Mouse (Mus musculus): Measurements from ENCODE around the gene Abcb8.

DNA sequence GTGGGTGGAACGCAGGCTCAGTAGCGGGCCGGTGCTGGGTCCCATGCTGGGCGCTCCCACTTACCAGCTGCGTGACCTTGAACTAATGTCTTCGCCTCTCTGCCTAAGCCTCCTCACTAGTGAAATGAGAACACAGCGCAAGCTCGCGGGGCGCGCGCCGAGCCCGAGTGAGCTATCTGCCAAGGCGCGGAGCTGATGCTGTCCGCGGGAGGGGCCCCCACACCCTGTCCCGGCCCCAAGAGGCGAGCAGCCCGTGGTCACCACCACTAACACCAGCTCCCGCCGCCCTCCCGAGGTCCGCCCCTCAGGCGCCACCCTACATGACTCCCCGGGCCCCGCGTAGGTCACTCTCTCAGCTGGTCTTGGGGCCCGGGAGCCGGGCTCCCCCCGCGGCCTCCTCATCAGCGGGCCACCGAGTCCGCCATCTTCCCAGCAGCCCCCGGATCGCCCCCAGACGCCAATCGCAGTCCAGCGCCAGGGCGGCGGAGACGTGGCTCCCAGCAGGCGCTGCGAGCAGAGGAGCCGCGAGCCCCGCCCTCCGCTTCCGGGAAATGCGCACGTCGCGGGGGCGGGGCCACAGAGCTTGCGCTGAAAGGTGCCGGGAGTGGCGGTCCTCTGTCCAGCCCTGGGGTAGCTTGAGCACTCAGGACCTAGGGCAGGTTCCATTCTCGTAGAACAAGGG lies 51.4 kb downstream of the Abcb8 start, which contains the start of gene Fastk:
- TF ChIP-seq CTCF (IDR thresholded peaks at IDR 0.05), result no peak
- TF ChIP-seq EP300 (IDR thresholded peaks at IDR 0.05; ENCODE audit: insufficient read depth, low read depth, low read length), result peak; percentile 69

Measured in heart, adult 2 months (tissue).